Mouse (Mus musculus) liver, embryonic 14.5 days (tissue): ENCODE measurements at regions not wholly inside any gene's neighbourhood (a gene's known extent, or its start where the extent isn't known, plus 50 kb on each side); places are given as distances from the start of the nearest gene placed in this dataset.

ENCODE experiments used
- CTCF ChIP-seq: IDR thresholded peaks from 2 replicates; pipeline ENCODE4 v1.5.1; 2016; ENCODE audit warnings: antibody characterized with exemption, low read depth, control low read depth
- EP300 ChIP-seq: IDR thresholded peaks from 2 replicates; pipeline ENCODE4 v1.6.1; 2016; ENCODE audit warnings: antibody characterized with exemption, low read depth

GRCm38 (mm10) chr8:30569799-30570198 is 2858.7 kb upstream of the 5930422O12Rik start:
- no peak for TF ChIP-seq CTCF
- TF ChIP-seq EP300, result no peak
